Mouse (Mus musculus): ENCODE measurements around the gene Klf7. TPM values are rescaled to one million over a fixed set of nuclear protein-coding genes. Genes with fewer than 3 reads are reported as not detected.

The Klf7 gene
- total RNA-seq, 2 experiments from 2014 or later, result 5.5 to 7.0 TPM

GRCm38 (mm10) chr1:64035087-64035791 lies 86.8 kb downstream of the Klf7 start:
- no peak for ATAC-seq (replicated peaks; ENCODE audit: poor library complexity)

GRCm38 (mm10) chr1:64032502-64033231 lies 89.4 kb downstream of the Klf7 start:
- no peak for ATAC-seq (replicated peaks; ENCODE audit: poor library complexity)

- ATAC-seq (replicated peaks; ENCODE audit: poor library complexity), result peak; percentile 33; the same call in 1 of the 2 replicates
These were observed 100.1 kb downstream of the Klf7 start for GRCm38 (mm10) chr1:64021986-64022385.

GRCm38 (mm10) chr1:64020672-64021635 lies 101.1 kb downstream of the Klf7 start:
- ATAC-seq (replicated peaks; ENCODE audit: poor library complexity), result 0 out of 2 replicates have a peak, but pooled peaks have one; percentile 26

GRCm38 (mm10) chr1:64019127-64019635 lies 102.9 kb downstream of the Klf7 start:
- ATAC-seq (replicated peaks; ENCODE audit: poor library complexity), result 0 out of 2 replicates have a peak, but pooled peaks have one; percentile 8

- no peak for ATAC-seq (replicated peaks; ENCODE audit: poor library complexity)
These were observed 103.5 kb downstream of the Klf7 start for GRCm38 (mm10) chr1:64018466-64019077.

GRCm38 (mm10) chr1:64014091-64014490 lies 108.0 kb downstream of the Klf7 start:
- no peak for ATAC-seq (replicated peaks; ENCODE audit: poor library complexity)

GRCm38 (mm10) chr1:64008994-64009393 lies 113.1 kb downstream of the Klf7 start:
- ATAC-seq (replicated peaks; ENCODE audit: poor library complexity), result no peak

- ATAC-seq (replicated peaks; ENCODE audit: poor library complexity), result no peak
These were observed 114.1 kb downstream of the Klf7 start for GRCm38 (mm10) chr1:64008031-64008430.

- ATAC-seq (replicated peaks; ENCODE audit: poor library complexity), result no peak
These were observed 116.9 kb downstream of the Klf7 start for GRCm38 (mm10) chr1:64005194-64005593.

- ATAC-seq (replicated peaks; ENCODE audit: poor library complexity), result no peak
These were observed 118.4 kb downstream of the Klf7 start for GRCm38 (mm10) chr1:64003525-64004291.

- ATAC-seq (replicated peaks; ENCODE audit: poor library complexity), result no peak
These were observed 120.0 kb downstream of the Klf7 start for GRCm38 (mm10) chr1:64002036-64002435.

- peak; percentile 76 for ATAC-seq (replicated peaks; ENCODE audit: poor library complexity)
These were observed 121.5 kb downstream of the Klf7 start for GRCm38 (mm10) chr1:64000597-64000996.

- ATAC-seq (replicated peaks; ENCODE audit: poor library complexity), result no peak
These were observed 122.6 kb downstream of the Klf7 start for GRCm38 (mm10) chr1:63999481-63999880.

GRCm38 (mm10) chr1:63998901-63999300 lies 123.2 kb downstream of the Klf7 start:
- ATAC-seq (replicated peaks; ENCODE audit: poor library complexity), result no peak

GRCm38 (mm10) chr1:63998139-63998538 lies 123.9 kb downstream of the Klf7 start:
- ATAC-seq (replicated peaks; ENCODE audit: poor library complexity), result no peak

- ATAC-seq (replicated peaks; ENCODE audit: poor library complexity), result no peak
These were observed 126.3 kb downstream of the Klf7 start for GRCm38 (mm10) chr1:63995828-63996227.

GRCm38 (mm10) chr1:63995137-63995492 lies 127.0 kb downstream of the Klf7 start:
- 0 out of 2 replicates have a peak, but pooled peaks have one; percentile 26 for ATAC-seq (replicated peaks; ENCODE audit: poor library complexity)

GRCm38 (mm10) chr1:63994248-63995136 lies 127.6 kb downstream of the Klf7 start:
- no peak; the same call in 1 of the 2 replicates for ATAC-seq (replicated peaks; ENCODE audit: poor library complexity)

All from megakaryocyte progenitor cell, adult 5-6 weeks (primary cell).